Mouse (Mus musculus) brain, embryonic 14.5 days (tissue): ENCODE measurements at regions not wholly inside any gene's neighbourhood (a gene's known extent, or its start where the extent isn't known, plus 50 kb on each side); places are given as distances from the start of the nearest gene placed in this dataset.

ENCODE experiments used
- DNase-seq: peaks from one replicate; pipeline ENCODE4 v3.0.0-alpha.2; 2011; ENCODE audit warnings: low read depth
- CTCF ChIP-seq: fragments of 200-500 bp; IDR thresholded peaks from 2 replicates; pipeline ENCODE4 v1.5.1; 2012; ENCODE audit warnings: inconsistent platforms, mild to moderate bottlenecking, moderate library complexity, borderline replicate concordance; ENCODE audit not compliant: insufficient read depth, insufficient read length; ENCODE audit errors: extremely low read depth
- POLR2A ChIP-seq: fragments of 200-500 bp; IDR thresholded peaks from 2 replicates; pipeline ENCODE4 v1.6.1; 2012; ENCODE audit warnings: mild to moderate bottlenecking, inconsistent platforms, borderline replicate concordance; ENCODE audit not compliant: poor library complexity, insufficient read depth, insufficient read length, severe bottlenecking; ENCODE audit errors: extremely low read depth

DNA sequence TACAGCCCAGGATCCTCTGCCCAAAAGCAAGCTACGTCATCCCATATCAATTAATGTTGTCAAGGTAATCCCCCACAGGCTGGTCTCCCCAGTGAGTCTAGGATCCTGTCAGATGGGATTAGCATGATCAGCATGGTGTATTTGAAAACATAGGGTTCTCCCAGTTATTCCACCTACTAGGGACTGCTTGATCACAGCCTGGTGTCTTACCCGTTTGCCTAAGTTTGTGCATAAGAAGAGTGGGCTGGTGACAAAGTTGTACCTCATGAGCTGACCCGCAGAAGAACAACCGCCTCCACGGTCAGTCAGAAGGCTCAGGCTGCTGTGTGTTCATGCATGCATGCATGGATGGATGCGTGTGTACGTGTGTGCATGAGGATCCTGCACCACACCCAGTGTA, 108.9 kb upstream of the Tbx3 start:
- no peak for DNase-seq
- TF ChIP-seq POLR2A (no peak), CTCF (no peak)

DNA sequence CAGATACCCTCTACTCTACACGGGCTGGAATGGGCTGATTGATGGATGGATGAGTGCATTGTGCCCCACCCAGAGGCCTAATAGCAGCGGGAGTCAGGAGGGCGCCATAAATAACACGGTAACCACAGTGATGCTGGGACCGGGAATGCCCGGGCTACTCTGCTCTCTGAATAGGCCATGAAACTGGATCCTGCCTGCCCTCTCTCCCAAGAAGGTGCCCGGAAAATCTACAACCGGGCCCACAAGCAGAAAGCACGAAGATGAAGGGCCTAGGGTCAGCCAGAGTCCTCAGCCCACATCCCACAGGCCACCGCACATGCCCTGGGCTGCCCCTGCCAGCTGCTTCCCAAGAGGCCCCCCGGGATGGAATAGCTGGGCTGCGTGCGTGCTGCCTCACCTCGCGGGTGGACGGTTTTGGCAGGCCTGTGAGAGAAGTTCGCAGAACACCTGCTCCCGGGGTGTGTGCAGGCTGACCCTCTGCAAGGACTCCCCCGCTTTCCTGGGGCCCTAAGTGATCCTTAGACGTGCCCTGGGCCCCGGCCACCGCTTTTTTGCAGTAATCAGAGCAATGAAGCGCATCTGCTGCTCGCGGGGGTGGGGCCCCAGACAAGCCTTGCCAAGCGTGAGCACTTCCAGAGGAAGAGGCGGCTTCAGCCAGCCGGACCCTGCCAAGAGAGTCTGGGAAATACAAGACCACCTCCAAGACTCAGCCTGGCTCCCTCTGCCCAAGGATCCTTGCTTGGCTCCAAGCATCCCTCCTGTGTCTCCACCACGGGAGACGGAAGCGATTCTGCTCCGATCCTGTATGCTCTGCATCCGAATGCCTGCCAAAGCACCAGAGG, 106.7 kb upstream of the Tbx3 start:
- no peak for TF ChIP-seq POLR2A
- no peak for TF ChIP-seq CTCF
- peak; percentile 55 for DNase-seq

DNA sequence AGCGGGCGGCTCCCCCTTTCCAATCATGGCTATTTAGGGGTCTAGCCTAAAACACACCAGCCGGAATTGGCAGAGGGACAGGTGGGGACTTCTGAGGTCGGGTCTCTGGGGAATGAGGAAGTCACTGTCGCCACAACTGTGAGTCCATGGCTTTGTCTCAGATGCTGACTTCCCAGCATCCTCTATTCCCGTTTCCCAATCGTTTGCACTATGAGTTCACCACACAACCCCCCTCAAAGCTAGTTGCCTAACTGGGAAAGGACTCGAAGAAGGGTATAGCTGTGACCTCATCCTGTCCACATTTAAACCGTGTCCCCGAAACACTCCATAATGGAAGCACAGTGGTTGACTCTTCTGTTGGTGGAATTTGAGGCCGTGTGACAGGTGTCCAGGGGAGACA, 102.8 kb upstream of the Tbx3 start:
- TF ChIP-seq CTCF = no peak
- TF ChIP-seq POLR2A = no peak
- DNase-seq = no peak

DNA sequence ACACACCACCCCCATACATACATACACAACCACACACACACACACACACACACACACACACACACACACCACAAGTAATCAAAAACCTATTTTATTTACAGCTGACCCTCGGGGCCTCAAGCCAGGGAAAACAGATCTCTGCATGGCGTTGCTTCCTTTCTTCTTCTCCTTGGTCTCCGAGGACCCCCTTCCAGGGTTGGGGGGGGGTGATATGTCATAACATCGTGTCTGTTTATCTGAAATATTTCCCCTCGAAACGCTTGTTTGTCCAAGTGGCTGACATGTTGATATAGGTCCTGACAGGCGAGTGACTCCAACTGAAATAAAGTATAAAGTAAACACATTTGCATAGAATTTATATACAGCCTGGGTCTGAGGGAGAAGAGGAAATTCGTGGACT, 100.4 kb upstream of the Tbx3 start:
- DNase-seq = no peak
- TF ChIP-seq POLR2A (no peak), CTCF (no peak)

DNA sequence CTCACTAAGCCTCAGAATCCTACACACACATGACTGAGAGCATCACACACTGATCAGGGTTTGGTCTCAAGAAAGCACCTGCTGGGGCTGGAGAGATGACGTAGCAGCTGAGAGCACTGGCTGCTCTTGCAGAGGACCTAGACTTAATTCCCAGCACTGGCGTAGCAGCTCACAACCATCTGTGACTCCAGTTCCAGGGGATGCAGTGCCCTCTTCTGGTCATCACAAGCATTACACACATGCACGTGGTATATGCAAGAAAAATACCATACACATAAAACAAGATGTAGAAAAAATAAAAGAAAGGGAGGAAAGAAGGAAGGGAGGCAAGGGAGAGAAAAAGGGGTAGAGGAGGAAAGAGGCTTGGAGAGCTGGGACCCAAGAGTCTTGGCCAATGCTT, 98.8 kb upstream of the Tbx3 start:
- DNase-seq = no peak
- TF ChIP-seq POLR2A (no peak), CTCF (no peak)

DNA sequence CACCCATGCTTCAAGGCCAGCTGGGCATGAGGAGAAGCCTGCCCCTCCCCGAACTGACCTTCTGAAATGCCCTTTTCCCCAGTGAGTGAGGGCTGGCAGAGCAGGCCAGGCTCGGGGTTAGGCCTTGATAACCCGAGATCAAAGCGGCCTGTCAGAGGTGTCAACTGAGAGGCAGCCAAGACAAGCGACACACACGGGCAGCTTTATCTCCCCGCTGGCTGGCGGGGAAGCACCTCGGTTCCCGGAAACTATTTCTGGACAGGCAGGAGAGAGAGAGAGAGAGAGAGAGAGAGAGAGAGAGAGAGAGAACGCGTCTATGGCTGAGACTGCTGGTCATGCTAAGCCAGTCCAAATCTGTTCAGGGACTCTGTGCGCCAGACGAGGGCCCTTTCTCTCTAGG, 95.3 kb upstream of the Tbx3 start:
- no peak for TF ChIP-seq POLR2A
- TF ChIP-seq CTCF = no peak
- DNase-seq = no peak

DNA sequence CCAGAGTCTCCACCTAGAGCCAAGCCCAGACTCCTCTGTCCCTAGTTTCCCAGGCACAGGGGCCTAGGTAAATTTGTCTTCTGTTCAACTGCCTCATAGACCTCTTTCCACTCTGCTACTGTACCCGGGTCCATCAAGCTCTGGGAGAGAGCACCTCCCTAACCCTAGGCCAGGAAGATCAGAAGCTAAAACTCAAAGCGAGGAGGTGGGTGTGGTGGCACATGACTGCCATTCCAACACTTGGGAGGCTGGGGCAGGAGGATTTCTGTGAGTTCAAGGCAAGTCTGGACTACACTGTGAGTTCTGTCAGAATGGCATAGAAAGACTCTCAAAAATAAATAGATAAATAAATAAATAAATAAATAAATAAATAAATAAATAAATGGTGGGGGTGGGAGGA, 91.2 kb upstream of the Tbx3 start:
- DNase-seq = no peak
- TF ChIP-seq CTCF = no peak
- TF ChIP-seq POLR2A = no peak

DNA sequence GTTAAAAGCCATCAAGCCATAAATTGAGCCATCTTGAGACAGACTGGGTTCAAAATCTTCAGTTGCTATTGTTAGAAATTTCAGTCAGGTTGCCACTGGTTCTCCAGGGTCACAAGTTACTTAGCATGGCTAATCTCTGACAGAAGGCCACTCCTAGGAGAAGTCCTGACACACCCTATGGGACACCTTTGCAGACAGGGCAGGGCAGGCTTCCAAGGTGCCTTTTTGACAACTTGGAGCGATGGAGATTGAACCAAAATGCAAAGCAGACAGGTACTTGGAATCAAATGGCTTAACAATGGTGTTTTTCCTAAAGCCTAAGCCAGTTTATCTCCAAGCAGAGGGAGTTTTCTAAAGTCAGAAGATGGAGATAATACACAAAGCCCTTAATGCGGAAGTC, 90.7 kb upstream of the Tbx3 start:
- DNase-seq = no peak
- TF ChIP-seq CTCF (no peak), POLR2A (no peak)

DNA sequence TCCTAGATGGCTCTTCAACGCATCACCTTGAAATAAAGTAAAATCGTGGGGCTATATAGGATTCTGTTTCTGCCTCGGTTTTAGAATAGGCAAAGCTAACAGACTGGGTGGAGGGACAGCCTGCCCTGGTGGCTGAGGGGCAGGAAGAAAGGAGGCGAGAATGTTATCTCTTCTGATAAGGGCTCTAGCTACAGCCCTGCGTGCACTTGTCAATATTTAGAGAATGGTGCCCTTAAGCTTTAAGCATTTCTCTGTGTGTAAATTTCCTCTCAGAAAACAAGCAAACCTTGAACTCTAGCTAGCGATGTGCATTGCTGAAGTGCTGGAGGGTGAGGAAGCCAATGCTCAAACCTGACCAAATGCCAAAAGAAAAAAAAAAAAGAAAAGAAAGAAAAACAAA, 90.1 kb upstream of the Tbx3 start:
- DNase-seq = no peak
- TF ChIP-seq POLR2A = no peak
- TF ChIP-seq CTCF = no peak

DNA sequence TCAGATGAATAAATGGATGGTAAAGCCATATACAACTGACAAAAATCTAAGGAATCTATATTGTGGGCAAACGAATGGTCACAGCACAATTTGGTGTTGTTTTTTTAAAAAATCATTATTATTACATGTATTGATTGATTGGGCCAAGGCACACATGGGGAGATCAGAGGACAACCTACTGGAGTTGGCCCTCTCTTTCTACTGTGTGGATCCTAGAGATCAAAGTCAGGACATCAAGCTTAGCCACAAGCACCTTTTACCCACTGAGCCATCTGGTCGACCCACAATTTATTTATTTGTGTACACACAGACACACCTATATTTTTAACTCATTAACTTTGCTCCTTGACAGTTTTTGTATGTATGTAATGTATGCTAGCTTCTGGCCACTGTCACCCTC, 89.7 kb upstream of the Tbx3 start:
- DNase-seq = no peak
- TF ChIP-seq POLR2A = no peak
- TF ChIP-seq CTCF = no peak

DNA sequence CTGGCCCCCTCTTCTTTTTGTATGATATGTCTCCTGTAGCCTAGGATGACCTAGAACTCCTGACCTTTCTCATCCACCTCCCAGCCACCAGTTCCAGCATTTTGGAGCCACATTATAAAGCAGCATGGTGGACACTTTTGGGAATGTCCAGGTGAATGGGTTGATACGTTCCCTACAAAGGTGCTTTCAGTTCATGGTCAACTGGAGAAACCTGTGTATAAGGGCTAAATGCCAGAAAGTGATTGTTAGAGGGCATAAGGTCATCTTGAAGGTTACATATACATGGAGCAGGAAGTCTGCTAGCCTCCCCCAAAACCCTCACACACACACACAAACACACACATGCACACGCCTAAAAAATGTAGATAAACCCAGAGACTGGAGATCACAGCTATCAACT, 86.1 kb upstream of the Tbx3 start:
- no peak for DNase-seq
- TF ChIP-seq CTCF (no peak), POLR2A (no peak)

DNA sequence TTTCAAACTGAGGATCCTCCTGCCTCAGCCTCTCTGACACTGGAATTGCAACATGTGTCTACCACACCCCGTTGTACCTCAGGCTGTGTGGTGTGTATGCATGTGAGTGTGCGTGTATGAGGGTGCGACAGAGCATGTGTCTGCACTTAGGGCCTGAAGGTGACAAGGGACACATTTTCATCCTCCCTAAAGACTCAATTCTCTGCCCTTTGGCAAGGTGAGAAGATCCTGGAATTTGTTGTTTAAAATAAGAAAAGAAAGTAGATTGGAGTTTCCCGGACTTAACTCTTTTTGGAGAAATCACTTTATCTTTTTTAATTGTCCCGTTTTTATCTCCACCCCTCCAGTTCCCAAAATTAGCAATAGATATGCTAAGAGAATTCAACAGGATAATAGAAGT, 85.6 kb upstream of the Tbx3 start:
- no peak for TF ChIP-seq CTCF
- TF ChIP-seq POLR2A = no peak

DNA sequence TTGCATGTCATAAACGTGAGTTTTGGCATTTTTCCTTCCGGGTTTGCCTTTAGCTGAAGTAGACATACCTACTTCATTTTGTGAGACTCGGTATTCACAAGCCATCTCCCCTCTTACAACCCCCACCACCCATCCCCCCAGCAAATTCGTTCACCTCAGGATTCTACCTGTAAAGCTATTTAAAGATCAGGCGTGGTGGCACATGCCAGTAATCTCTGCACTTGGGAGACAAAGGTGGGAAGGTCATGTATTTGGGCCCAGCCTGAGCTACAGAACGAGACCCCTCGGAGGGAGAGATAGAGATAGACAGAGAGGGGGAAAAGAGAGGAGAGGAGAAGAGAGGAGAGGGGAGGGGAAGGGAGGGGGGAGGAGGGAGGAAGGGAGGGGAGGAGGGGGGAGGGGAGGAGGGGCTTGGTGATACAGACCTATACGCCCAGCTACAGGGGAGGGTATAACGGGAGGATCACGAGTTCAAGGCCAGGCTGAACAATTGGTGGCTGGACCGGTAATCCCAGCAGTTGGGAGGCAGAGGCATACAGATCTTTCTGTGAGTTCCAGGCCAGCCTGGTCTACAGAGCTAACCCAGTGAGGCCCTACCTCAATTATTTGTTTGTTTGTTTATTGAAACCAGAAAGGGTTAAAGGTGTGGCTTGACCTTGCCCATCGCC, 83.9 kb upstream of the Tbx3 start:
- TF ChIP-seq CTCF (no peak), POLR2A (no peak)
- no peak for DNase-seq

More for the DNA sequence above, 85.6 kb upstream of the Tbx3 start:
- no peak for DNase-seq
